Mouse (Mus musculus) kidney, adult 2 months (tissue): ENCODE data around the gene Cela1.

Experiments
- CTCF ChIP-seq: fragments of 200-500 bp; conservative IDR thresholded peaks from 2 replicates; pipeline ENCODE4 v1.5.1; 2011; ENCODE audit warnings: low read depth, mild to moderate bottlenecking, control low read depth, low read length, moderate library complexity, mixed read lengths; ENCODE audit not compliant: insufficient read depth, insufficient read length
- POLR2A ChIP-seq: fragments of 200-500 bp; IDR thresholded peaks from one replicate; pipeline ENCODE4 v1.6.1; 2011; ENCODE audit warnings: low read depth, low read length, control low read depth

- no peak for TF ChIP-seq POLR2A
- TF ChIP-seq CTCF = no peak
Observed at GRCm38 (mm10) chr15:100731081-100731480, 43.4 kb upstream of the Cela1 start.
